Mouse (Mus musculus) gastrocnemius, postnatal 25 days (tissue): ENCODE results near the gene Aida. TPM values are rescaled to one million over a fixed set of nuclear protein-coding genes. Genes with fewer than 3 reads are reported as not detected.

Experiments used
- total RNA-seq, 2 experiments: library from RNA; stranded (reverse); gene quantifications; 1 replicate in 1 of 2; 2 replicates in 1 of 2; pipeline ENCODE4 v1.2.3; 2021

Aida gene
- total RNA-seq, 2 experiments from 2014 or later, result 19.4 TPM

Other genes starting within 250 kb of the Aida start
- gene Disp1, start 75.1 kb upstream of the Aida start, total RNA-seq, result 1 to 10 TPM; 2.5 to 5.0 TPM
- 10 to 100 TPM; 15.5 to 18.4 TPM for gene Brox, start 679 bp downstream of the Aida start, total RNA-seq
- gene Mia3, start 73.0 kb downstream of the Aida start, total RNA-seq, result 100 to 1,000 TPM; 132 to 141 TPM
- gene Taf1a, start 92.4 kb downstream of the Aida start, total RNA-seq, result 1 to 10 TPM; 3.5 to 4.3 TPM
- gene Hhipl2, start 121.6 kb downstream of the Aida start, total RNA-seq, result not detected